Mouse (Mus musculus) stomach, embryonic 16.5 days (tissue): ENCODE data around the gene Apoc2. TPM values are rescaled to one million over a fixed set of nuclear protein-coding genes. Genes with fewer than 3 reads are reported as not detected.

Experiments used
- ATAC-seq: fragments of 200-750 bp; cut with Nextera tagmentation; 2 replicates; pipeline ENCODE4 v1.8.0; 2017; ENCODE audit warnings: moderate number of reproducible peaks, moderate TSS enrichment; ENCODE audit not compliant: insufficient read depth, low FRiP score
- H3K27ac ChIP-seq: fragments of 300-500 bp; sonication (generic); 2 replicates; pipeline ENCODE4 v1.5.1; 2014; ENCODE audit warnings: low read length
- H3K27me3 ChIP-seq: fragments of 300-500 bp; sonication (generic); 2 replicates; pipeline ENCODE4 v1.6.1; 2014; ENCODE audit warnings: low read length, control low read depth, mixed read lengths; ENCODE audit not compliant: control insufficient read depth, insufficient read depth
- H3K36me3 ChIP-seq: fragments of 300-500 bp; sonication (generic); 2 replicates; pipeline ENCODE4 v1.6.1; 2014; ENCODE audit warnings: low read length; ENCODE audit not compliant: control insufficient read depth, insufficient read depth
- H3K4me1 ChIP-seq: fragments of 300-500 bp; sonication (generic); 2 replicates; pipeline ENCODE4 v1.6.1; 2014; ENCODE audit warnings: low read length, control low read depth, mixed read lengths; ENCODE audit not compliant: control insufficient read depth, insufficient read depth
- H3K4me2 ChIP-seq: fragments of 300-500 bp; sonication (generic); 2 replicates; pipeline ENCODE4 v1.6.1; 2014; ENCODE audit warnings: low read depth, low read length, mixed read lengths
- H3K4me3 ChIP-seq: fragments of 300-500 bp; sonication (generic); replicated peaks from 2 replicates; pipeline ENCODE4 v1.5.1; 2014; ENCODE audit warnings: mild to moderate bottlenecking, low read length
- H3K9ac ChIP-seq: fragments of 300-500 bp; sonication (generic); 2 replicates; pipeline ENCODE4 v1.6.1; 2014; ENCODE audit warnings: low read length
- H3K9me3 ChIP-seq: fragments of 300-500 bp; sonication (generic); replicated peaks from 2 replicates; pipeline ENCODE4 v1.6.1; 2016; ENCODE audit warnings: low read length, control low read depth; ENCODE audit not compliant: control insufficient read depth
- WGBS: fragments of 180-500 bp; shearing (Covaris S2); extraction: QIAGEN DNeasy Blood & Tissue Kit; methylation state at CpG from one replicate; pipeline ENCODE4 v1.1.7; 2014; 5-methylcytosine and 5-hydroxymethylcytosine counted together
- polyA plus RNA-seq: library from polyadenylated mRNA; unstranded; fragments of >200 nt; fragmentation: Nextera tagmentation; extraction: Ambion mirVana; gene quantifications from 2 replicates; pipeline ENCODE4 v1.2.1, GENCODE M21; 2015

Apoc2 gene
- polyA plus RNA-seq, 1 experiment from 2014 or later, result 93.2 TPM

DNA sequence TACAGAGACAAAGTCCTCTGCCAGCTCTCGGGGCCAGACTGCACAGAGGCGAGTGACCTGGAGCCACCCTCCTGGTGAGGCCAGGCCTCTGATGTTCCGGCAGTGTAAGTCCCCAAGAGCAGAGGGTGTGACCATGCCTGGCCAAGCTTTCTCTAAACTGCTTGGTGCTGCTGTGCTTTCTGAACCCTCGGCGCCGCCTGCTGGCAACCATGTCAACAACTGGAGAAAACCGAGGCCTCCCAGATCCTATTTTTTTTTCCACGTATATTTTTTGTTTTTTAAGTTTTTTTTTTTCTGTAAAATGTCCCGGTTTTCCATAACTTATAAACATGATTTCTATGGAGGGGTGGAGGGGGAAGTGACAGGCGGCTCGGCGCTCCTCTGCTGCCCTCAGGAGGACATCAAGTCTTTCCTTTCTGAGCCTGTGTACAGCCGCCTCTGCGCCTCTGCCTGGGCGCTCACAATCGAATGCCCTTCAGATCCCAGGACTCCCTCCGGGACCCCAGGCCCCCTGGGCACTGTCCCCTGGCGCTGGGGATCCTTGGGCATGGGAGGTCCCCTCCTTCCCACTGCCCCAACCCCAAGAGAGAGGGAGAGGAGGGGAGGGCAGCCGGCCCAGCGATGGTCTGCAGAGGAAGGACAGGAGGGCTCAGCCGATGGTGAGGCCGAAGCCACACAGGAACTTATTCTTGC lies 23.5 kb upstream of the Apoc2 start:
- WGBS, result 26% methylated on average over 21 of the region's 22 CpGs
- H3K9me3 ChIP-seq, result no peaks in the 10 kb centered on the region
- peaks cover 8% of the 10 kb centered on the region; the same call in 1 of the 2 replicates for H3K36me3 ChIP-seq
- H3K27me3 ChIP-seq, result no peaks in the 10 kb centered on the region
- H3K27ac ChIP-seq, result peak overlapping the region; percentile 64
- H3K4me2 ChIP-seq, result peak overlapping the region; percentile 13; the same call in 1 of the 2 replicates
- H3K4me3 ChIP-seq, result no peak overlapping the region
- ATAC-seq, result peak; percentile 82
- peak overlapping the region; percentile 47 for H3K9ac ChIP-seq
- H3K4me1 ChIP-seq, result peaks cover 26% of the 10 kb centered on the region

DNA sequence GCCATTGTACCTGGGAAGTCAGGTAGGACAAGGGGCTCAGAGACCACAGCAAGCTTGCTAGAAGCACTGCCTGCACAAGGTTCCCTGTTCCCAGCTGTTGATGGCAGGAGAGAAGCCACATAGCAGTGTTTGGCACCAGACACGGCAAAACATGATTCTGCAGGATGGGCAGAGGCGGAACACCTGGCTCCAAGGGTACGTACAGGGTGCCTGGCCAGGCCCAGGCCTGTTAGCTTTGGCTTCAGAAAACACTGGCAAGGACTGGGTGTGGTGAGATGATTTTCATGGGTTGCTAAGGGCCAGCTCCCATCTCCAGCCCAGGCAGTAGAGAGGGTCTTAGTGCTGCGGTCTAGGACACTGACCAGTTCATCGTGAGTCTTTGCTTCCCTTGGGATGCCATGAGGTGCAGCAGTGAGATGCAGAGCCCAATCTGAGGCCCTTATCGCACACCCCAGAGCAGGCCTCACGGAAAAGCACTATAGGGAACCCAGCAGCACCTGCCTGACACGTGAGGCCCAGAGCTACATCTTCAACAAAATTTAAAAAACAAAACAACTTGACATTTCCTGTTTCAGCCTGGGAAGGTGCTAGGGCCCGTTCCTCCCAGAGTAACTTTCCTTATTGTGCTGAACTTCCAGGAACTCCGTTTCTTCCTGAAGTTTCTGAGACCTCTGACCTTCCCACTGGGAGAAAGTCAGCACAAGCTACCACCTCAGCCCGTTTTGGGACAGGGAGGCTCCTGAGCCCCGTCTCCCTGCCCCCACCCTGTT lies 22.7 kb upstream of the Apoc2 start:
- peak overlapping the region; percentile 40 for H3K9ac ChIP-seq
- peak overlapping the region; percentile 48 for H3K27ac ChIP-seq
- no peak overlapping the region for H3K4me3 ChIP-seq
- peaks cover 26% of the 10 kb centered on the region for H3K4me1 ChIP-seq
- H3K27me3 ChIP-seq, result no peaks in the 10 kb centered on the region
- peaks cover 8% of the 10 kb centered on the region; the same call in 1 of the 2 replicates for H3K36me3 ChIP-seq
- no peak for ATAC-seq
- H3K4me2 ChIP-seq, result peak overlapping the region; percentile 13; the same call in 1 of the 2 replicates
- H3K9me3 ChIP-seq, result no peaks in the 10 kb centered on the region
- WGBS, result 53% methylated on average over 12 of the region's 12 CpGs

DNA sequence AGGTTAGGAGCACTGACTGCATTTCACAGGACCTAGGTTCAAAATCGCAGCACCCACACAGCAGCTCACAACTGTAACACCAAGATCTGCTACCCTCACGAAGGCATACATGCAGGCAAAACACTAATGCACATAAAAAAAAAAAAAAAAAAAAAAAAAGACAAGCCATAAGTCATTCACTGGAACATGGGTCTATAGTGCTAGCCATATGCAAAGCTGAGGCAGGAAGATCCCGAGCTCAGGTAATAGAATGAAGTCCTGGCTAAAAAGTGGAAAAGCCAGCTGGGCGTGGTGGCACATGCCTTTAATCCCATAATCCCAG lies 22.0 kb upstream of the Apoc2 start:
- Histone ChIP-seq H3K9ac (no peak overlapping the region), H3K9me3 (no peaks in the 10 kb centered on the region), H3K27me3 (no peaks in the 10 kb centered on the region), H3K4me2 (peak overlapping the region; percentile 50; the same call in 1 of the 2 replicates), H3K36me3 (peaks cover 8% of the 10 kb centered on the region; the same call in 1 of the 2 replicates), H3K4me1 (peaks cover 32% of the 10 kb centered on the region), H3K4me3 (no peak overlapping the region), H3K27ac (no peak overlapping the region)
- 78% methylated on average over 4 of the region's 4 CpGs for WGBS
- ATAC-seq, result no peak

DNA sequence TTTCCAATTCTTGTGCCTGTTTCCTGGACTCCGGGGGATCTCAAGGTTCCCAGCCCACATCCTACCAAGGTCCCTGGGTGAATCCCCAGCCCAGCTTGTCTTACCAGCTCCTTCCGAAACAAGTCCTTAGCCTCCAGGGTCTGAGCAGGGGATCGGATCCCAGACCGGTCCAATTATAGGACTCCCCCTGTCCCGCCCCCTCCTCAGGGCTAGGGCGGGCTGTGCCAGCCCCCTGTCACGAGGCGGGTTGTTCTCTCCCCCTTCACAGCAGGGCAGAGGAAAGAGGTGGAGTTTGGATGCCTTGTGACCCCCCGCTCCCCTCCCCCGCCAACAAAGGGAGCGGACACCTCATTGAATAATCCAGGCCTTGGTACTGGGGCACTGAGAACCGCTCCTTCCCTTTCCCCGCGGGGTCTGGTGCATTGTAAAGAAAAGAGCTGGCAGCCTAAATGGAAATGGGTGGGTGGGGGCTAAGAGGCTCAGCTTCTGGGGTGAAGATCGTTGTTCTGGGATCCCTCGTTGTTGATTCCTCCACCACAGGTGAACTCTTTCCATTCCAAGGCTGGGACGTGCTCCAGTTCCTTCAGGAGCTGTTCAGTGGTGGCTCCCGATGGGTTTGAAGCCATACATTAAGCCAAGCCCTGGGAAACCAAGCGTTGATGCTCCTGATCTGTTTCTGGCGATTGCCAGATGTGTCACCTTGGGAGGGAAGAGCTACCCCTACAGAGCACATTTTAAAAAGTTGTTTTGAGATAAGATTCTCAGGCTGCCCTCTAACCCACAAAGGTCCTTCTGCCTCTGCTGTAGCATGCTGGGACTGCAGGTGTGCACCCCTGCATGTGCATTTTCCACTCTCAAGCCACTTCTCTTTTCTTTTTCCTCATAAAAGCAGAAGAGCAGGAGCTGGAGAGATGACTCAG lies 21.4 kb upstream of the Apoc2 start, which contains the start of gene Apoe:
Apoe (minus strand) TSS at position 282 of the 920 bp plus-strand sequence.
- Histone ChIP-seq H3K36me3 (peaks cover 8% of the 10 kb centered on the region; the same call in 1 of the 2 replicates), H3K27me3 (no peaks in the 10 kb centered on the region)
- WGBS, result 5% methylated on average over 20 of the region's 20 CpGs

DNA sequence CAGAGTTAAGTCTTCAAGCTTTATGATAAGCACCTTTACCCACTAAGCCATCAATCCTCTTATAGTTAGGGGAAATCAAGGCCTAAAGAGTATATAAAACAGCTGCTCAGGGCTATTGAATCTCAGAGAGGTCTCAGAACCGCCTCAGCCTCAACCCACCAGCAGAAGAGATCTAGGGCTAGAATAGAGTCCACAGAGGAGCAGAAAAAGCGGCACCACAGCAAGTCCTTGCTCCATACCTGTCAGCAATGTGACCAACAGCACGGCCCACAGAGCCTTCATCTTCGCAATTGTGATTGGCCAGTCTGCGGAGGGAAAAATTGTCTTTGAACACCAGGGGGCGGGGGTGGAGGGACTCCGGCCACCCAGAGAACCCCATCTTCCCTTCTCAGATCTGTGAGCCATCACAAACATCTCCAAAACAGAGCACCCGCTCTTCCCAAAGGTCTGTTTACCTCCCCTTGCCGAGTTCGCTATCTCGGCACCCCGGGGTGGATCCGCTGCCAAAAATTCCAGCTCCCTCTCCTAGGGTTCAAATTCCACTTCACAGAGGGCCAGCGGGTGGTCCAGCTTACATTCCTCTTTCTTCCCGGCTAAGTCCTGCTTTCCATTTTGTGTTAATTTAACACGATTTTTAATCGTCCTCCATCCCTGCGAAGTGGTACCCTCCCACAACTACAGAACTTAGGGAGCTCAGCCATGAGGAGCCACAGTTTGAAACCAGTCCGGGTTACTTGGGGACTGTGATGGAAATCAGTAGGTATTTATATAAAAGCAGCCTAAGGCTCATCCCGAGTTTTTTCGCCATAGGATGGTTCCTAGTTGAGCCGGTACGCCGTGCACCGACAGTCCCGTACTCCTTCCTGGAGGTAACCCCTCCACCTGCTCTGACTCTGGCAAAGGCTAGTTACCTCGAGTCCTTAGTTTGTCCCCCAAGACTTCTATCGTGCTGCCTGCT lies 20.5 kb upstream of the Apoc2 start:
- peaks cover 8% of the 10 kb centered on the region; the same call in 1 of the 2 replicates for H3K36me3 ChIP-seq
- H3K9ac ChIP-seq, result peak overlapping the region; percentile 51
- H3K27me3 ChIP-seq, result no peaks in the 10 kb centered on the region
- peaks cover 43% of the 10 kb centered on the region for H3K4me1 ChIP-seq
- 4% methylated on average over 28 of the region's 28 CpGs for WGBS
- peak overlapping the region; percentile 50 for H3K4me2 ChIP-seq
- peak overlapping the region; percentile 40 for H3K4me3 ChIP-seq
- no peak for ATAC-seq
- H3K9me3 ChIP-seq, result no peaks in the 10 kb centered on the region
- H3K27ac ChIP-seq, result no peak overlapping the region

More for the DNA sequence above, 21.4 kb upstream of the Apoc2 start, which contains the start of gene Apoe:
- H3K4me1 ChIP-seq, result peaks cover 34% of the 10 kb centered on the region
- peak; percentile 33; the same call in 1 of the 2 replicates for ATAC-seq
- peak within 1 kb of the TSS; percentile 40 for H3K4me3 ChIP-seq
- peak within 1 kb of the TSS; percentile 50 for H3K4me2 ChIP-seq
- H3K9ac ChIP-seq, result peak within 1 kb of the TSS; percentile 51
- H3K27ac ChIP-seq, result 0 out of 2 replicates have a peak within 1 kb of the TSS, but pooled peaks have one; percentile 31
- no peaks in the 10 kb centered on the region for H3K9me3 ChIP-seq

DNA sequence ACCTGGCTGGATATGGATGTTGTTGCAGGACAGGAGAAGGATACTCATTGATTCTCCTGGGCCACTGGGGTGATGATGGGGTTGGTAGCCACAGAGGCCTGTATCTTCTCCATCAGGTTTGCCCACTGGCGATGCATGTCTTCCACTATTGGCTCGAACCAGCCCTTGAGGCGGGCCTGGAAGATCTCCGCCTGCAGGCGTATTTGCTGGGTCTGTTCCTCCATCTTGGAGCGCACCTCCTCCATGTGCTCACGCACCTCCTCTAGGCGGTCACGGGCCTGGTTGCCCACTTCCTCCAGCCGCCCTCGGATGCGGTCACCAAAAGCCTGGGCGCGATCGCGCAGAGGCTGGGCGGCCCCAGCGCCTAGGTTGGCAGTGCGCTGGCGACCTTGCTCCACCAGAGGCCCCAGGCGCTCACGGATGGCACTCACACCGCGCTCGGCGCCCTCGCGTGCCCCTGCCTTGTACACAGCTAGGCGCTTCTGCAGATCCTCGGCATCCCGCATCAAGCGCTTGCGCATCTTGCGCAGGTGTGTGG lies 18.7 kb upstream of the Apoc2 start:
- Histone ChIP-seq H3K4me1 (peaks cover 45% of the 10 kb centered on the region), H3K9ac (no peak overlapping the region), H3K27ac (no peak overlapping the region), H3K4me3 (no peak overlapping the region), H3K9me3 (no peaks in the 10 kb centered on the region), H3K27me3 (no peaks in the 10 kb centered on the region), H3K4me2 (no peak overlapping the region), H3K36me3 (no peaks in the 10 kb centered on the region; the same call in 1 of the 2 replicates)
- 91% methylated on average over 34 of the region's 34 CpGs for WGBS
- ATAC-seq, result no peak

DNA sequence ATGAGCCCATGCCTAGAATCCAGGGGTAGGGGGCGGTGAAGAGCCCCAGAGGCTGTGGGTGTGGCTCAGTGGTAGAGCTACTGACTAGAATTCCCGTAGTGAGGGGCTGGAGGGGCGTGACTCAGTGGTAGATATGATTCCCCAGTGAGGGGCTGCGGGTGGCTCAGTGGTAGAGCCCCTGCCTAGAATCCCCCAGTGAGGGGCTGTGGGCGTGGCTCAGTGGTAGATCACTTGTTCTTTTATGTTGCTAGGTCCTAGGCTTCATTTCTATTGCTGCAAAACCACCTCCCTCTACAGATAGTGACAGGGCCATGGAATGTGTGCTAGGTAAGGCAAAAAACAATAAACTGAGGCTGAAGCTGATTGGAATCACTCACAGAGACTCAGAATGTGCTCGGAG lies 18.1 kb upstream of the Apoc2 start:
- Histone ChIP-seq H3K27ac (no peak overlapping the region), H3K4me1 (peaks cover 43% of the 10 kb centered on the region), H3K9ac (no peak overlapping the region), H3K4me3 (no peak overlapping the region), H3K4me2 (no peak overlapping the region), H3K9me3 (no peaks in the 10 kb centered on the region), H3K27me3 (no peaks in the 10 kb centered on the region), H3K36me3 (no peaks in the 10 kb centered on the region; the same call in 1 of the 2 replicates)
- ATAC-seq, result no peak
- 82% methylated on average over 6 of the region's 6 CpGs for WGBS
